Mouse (Mus musculus) MEL (cell line): ENCODE data around the gene Tnik. TPM values are rescaled to one million over a fixed set of nuclear protein-coding genes. Genes with fewer than 3 reads are reported as not detected.
A peak's percentile ranks its signal among the peaks of the same experiment; 100 is the strongest.

Source experiments
- DNase-seq: peaks from one replicate; pipeline ENCODE4 v3.0.0; 2011; ENCODE audit warnings: low read depth, low spot score
- H3K27ac ChIP-seq: 2 replicates; pipeline ENCODE4 v1.5.1; 2012; ENCODE audit warnings: low read depth, mild to moderate bottlenecking, control low read depth, low read length, moderate library complexity; ENCODE audit not compliant: control insufficient read depth
- H3K27me3 ChIP-seq, 2 experiments: fragments of 150-350 bp in 1 of 2; sonication (generic) in 1 of 2; 2 replicates each; pipeline ENCODE4 v1.6.1; 2012; ENCODE audit warnings: low read length in 2 of 2, mild to moderate bottlenecking in 2 of 2, improper control_type of control experiment in 1 of 2, moderate library complexity in 1 of 2; ENCODE audit not compliant: insufficient read depth in 2 of 2, control insufficient read depth in 1 of 2
- H3K36me3 ChIP-seq, 2 experiments: 2 replicates each; pipeline ENCODE4 v1.6.1; 2012 to 2014; ENCODE audit warnings: low read length in 2 of 2, improper control_type of control experiment in 1 of 2, inconsistent platforms in 1 of 2, mild to moderate bottlenecking in 1 of 2; ENCODE audit not compliant: insufficient read depth in 2 of 2, control insufficient read depth in 1 of 2
- H3K4me1 ChIP-seq, 2 experiments: fragments of 150-350 bp in 1 of 2; sonication (generic) in 1 of 2; 2 replicates each; pipeline ENCODE4 v1.6.1; 2012; ENCODE audit warnings: low read length in 2 of 2, improper control_type of control experiment in 1 of 2, mild to moderate bottlenecking in 1 of 2; ENCODE audit not compliant: insufficient read depth in 2 of 2, control insufficient read depth in 1 of 2
- H3K4me3 ChIP-seq, 2 experiments: fragments of 150-350 bp in 1 of 2; sonication (generic) in 1 of 2; 2 replicates each; pipeline ENCODE4 v1.5.1; 2012; ENCODE audit warnings: low read depth in 2 of 2, low read length in 2 of 2, mild to moderate bottlenecking in 2 of 2, moderate library complexity in 2 of 2, control low read depth in 1 of 2, improper control_type of control experiment in 1 of 2; ENCODE audit not compliant: control insufficient read depth in 1 of 2, insufficient read depth in 1 of 2
- H3K79me2 ChIP-seq: 2 replicates; pipeline ENCODE4 v1.6.1; 2012; ENCODE audit warnings: mild to moderate bottlenecking, low read length, moderate library complexity; ENCODE audit not compliant: control insufficient read depth, poor library complexity, insufficient read depth
- H3K9ac ChIP-seq: 2 replicates; pipeline ENCODE4 v1.6.1; 2012; ENCODE audit warnings: low read depth, mild to moderate bottlenecking, control low read depth, low read length, moderate library complexity; ENCODE audit not compliant: control insufficient read depth, poor library complexity, severe bottlenecking
- H3K9me3 ChIP-seq: fragments of 150-350 bp; sonication (generic); replicated peaks from 2 replicates; pipeline ENCODE4 v1.6.1; 2012; ENCODE audit warnings: mild to moderate bottlenecking, low read length, improper control_type of control experiment, moderate library complexity; ENCODE audit not compliant: insufficient read depth
- CHD1 ChIP-seq: IDR thresholded peaks from 2 replicates; pipeline ENCODE4 v1.6.1; 2012; ENCODE audit warnings: low read depth, mild to moderate bottlenecking, inconsistent platforms, low read length, improper control_type of control experiment
- CHD2 ChIP-seq: IDR thresholded peaks from 2 replicates; pipeline ENCODE4 v1.6.1; 2011; ENCODE audit warnings: low read length, improper control_type of control experiment
- E2F4 ChIP-seq: IDR thresholded peaks from 2 replicates; pipeline ENCODE4 v1.6.1; 2011; ENCODE audit warnings: low read depth, low read length, improper control_type of control experiment, borderline replicate concordance
- ETS1 ChIP-seq: IDR thresholded peaks from 2 replicates; pipeline ENCODE4 v1.6.1; 2012; ENCODE audit warnings: low read depth, mild to moderate bottlenecking, inconsistent platforms, low read length, improper control_type of control experiment, moderate library complexity
- HCFC1 ChIP-seq: IDR thresholded peaks from 2 replicates; pipeline ENCODE4 v1.6.1; 2012; ENCODE audit warnings: low read depth, mild to moderate bottlenecking, inconsistent platforms, low read length, improper control_type of control experiment, moderate library complexity
- JUND ChIP-seq: IDR thresholded peaks from 2 replicates; pipeline ENCODE4 v1.6.1; 2011; ENCODE audit warnings: low read depth, mild to moderate bottlenecking, improper control_type of control experiment, low read length
- MAX ChIP-seq: IDR thresholded peaks from 2 replicates; pipeline ENCODE4 v1.6.1; 2011; ENCODE audit warnings: low read length, improper control_type of control experiment
- MAZ ChIP-seq: IDR thresholded peaks from 2 replicates; pipeline ENCODE4 v1.6.1; 2012; ENCODE audit warnings: low read depth, mild to moderate bottlenecking, inconsistent platforms, low read length, improper control_type of control experiment
- MYC ChIP-seq: IDR thresholded peaks from 2 replicates; pipeline ENCODE4 v1.6.1; 2011; ENCODE audit warnings: low read depth, mild to moderate bottlenecking, low read length, improper control_type of control experiment, moderate library complexity
- NELFE ChIP-seq: IDR thresholded peaks from 2 replicates; pipeline ENCODE4 v1.6.1; 2011; ENCODE audit warnings: low read depth, low read length, improper control_type of control experiment
- POLR2A ChIP-seq, 2 experiments: IDR thresholded peaks; 2 replicates each; pipeline ENCODE4 v1.6.1; 2011 to 2012; ENCODE audit warnings: low read length in 2 of 2, mild to moderate bottlenecking in 2 of 2, control low read depth in 1 of 2, improper control_type of control experiment in 1 of 2, low read depth in 1 of 2, moderate library complexity in 1 of 2; ENCODE audit not compliant: control insufficient read depth in 1 of 2, insufficient read depth in 1 of 2, poor library complexity in 1 of 2
- RAD21 ChIP-seq: IDR thresholded peaks from 2 replicates; pipeline ENCODE4 v1.6.1; 2011; ENCODE audit warnings: mild to moderate bottlenecking, low read depth, low read length, improper control_type of control experiment
- RCOR1 ChIP-seq: IDR thresholded peaks from 2 replicates; pipeline ENCODE4 v1.6.1; 2012; ENCODE audit warnings: low read depth, mild to moderate bottlenecking, inconsistent platforms, low read length, improper control_type of control experiment
- SMC3 ChIP-seq: IDR thresholded peaks from 2 replicates; pipeline ENCODE4 v1.6.1; 2011; ENCODE audit warnings: low read depth, low read length, improper control_type of control experiment
- TAL1 ChIP-seq: IDR thresholded peaks from 2 replicates; pipeline ENCODE4 v1.6.1; 2012; ENCODE audit warnings: mild to moderate bottlenecking, inconsistent platforms, low read length, moderate library complexity, mixed read lengths
- TBP ChIP-seq: IDR thresholded peaks from 2 replicates; pipeline ENCODE4 v1.8.0; 2011; ENCODE audit warnings: low read depth, low read length, improper control_type of control experiment
- USF1 ChIP-seq: IDR thresholded peaks from 2 replicates; pipeline ENCODE4 v1.6.1; 2014; ENCODE audit warnings: low read depth, mild to moderate bottlenecking, inconsistent platforms, low read length, improper control_type of control experiment, moderate library complexity
- ZKSCAN1 ChIP-seq: IDR thresholded peaks from 2 replicates; pipeline ENCODE4 v1.6.1; 2012; ENCODE audit warnings: low read depth, mild to moderate bottlenecking, inconsistent platforms, low read length, improper control_type of control experiment, moderate library complexity
- ZMIZ1 ChIP-seq: IDR thresholded peaks from 2 replicates; pipeline ENCODE4 v1.6.1; 2012; ENCODE audit warnings: low read depth, mild to moderate bottlenecking, inconsistent platforms, low read length, improper control_type of control experiment, moderate library complexity
- ZNF384 ChIP-seq: IDR thresholded peaks from 2 replicates; pipeline ENCODE4 v1.6.1; 2012; ENCODE audit warnings: low read depth, mild to moderate bottlenecking, inconsistent platforms, low read length, improper control_type of control experiment
- polyA plus RNA-seq, 2 experiments: library from polyadenylated mRNA; stranded (reverse) in 1 of 2; unstranded in 1 of 2; fragments of >175 nt in 1 of 2; fragments of >200 nt in 1 of 2; gene quantifications; 2 replicates each; pipeline versions ENCODE4 v1.2.1 to v1.2.4; 2012; ENCODE audit warnings: low replicate concordance in 2 of 2, low read depth in 1 of 2; ENCODE audit not compliant: insufficient read length in 2 of 2, insufficient read depth in 1 of 2, missing spikeins in 1 of 2
- total RNA-seq: library from RNA; depleted of rRNA; stranded (reverse); fragments of 300-350 nt; gene quantifications from 2 replicates; pipeline ENCODE4 v1.2.3, GENCODE M21; 2012

The Tnik gene
- total and polyA plus RNA-seq, 3 experiments: 9.9 to 78.4 (median 13.6) TPM

DNA sequence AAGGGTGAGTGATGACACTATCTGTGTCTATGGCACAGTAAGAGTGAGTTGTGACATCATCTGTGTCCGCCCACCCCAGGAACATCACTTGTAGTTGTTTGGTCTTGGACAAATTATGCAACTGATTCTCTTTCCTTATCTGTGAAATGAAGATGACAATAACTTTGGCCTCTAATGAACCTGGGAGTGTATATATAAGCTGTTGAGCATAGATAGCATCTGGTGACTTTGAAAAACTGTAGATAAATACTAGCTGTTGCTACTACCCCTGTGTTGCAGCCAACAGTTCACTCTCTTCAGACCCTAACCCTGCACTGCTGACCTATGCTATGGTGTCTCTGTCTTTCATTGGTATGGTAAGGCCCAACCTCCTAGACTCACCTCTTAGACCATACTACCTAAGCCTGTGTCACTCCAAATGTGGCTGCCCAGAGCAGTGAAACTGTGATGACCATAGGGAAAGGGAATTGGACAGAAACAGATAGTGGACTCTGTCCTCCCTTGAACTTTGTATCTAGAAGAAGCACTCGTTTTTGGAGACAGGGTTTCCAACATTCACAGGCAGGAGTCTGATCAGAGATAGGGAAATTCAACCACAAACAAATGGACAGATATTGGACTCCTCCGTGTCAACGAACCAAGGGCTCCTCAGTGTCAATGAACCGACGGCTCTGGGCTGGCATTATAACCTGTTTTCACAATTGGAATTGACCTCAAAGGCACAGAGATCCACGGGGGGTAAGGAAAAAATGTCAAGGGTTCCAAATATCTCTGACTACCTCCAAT lies 451.1 kb downstream of the Tnik start:
- H3K9me3 ChIP-seq: no peaks in the 10 kb centered on the region
- no peak overlapping the region for H3K27ac ChIP-seq
- no peak overlapping the region for H3K4me3 ChIP-seq
- H3K79me2 ChIP-seq: no peaks in the 10 kb centered on the region
- H3K27me3 ChIP-seq: no peaks in the 10 kb centered on the region
- no peak overlapping the region for H3K9ac ChIP-seq
- DNase-seq: peak; percentile 12
- H3K36me3 ChIP-seq: peaks cover 0 to 2% of the 10 kb centered on the region in 2 experiments; a peak in 1 of 4 replicates
- no peaks in the 10 kb centered on the region for H3K4me1 ChIP-seq
- TF ChIP-seq NELFE (no peak), ZKSCAN1 (no peak), USF1 (no peak), TBP (no peak), TAL1 (no peak), MAX (no peak), RCOR1 (no peak), RAD21 (no peak), MYC (no peak), E2F4 (no peak), ETS1 (no peak), CHD2 (no peak), JUND (no peak), CHD1 (no peak), SMC3 (no peak), ZNF384 (no peak)

DNA sequence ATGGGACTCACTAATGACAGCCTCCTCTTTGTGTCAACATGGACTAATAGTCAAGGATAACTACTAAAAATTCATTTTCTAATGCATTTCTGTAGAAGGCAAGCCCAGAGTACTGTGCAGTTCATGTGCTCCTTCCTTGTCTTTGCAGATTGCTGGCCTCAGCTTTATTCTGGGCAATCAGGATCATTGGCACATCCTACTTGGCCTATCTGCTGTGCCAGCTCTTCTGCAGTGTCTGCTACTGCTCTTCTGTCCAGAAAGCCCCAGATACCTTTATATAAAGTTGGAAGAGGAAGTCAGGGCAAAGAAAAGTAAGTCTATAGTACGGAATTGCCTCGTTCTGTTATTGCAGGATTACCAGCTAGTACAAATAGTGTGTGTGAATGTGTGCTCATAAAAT lies 455.5 kb downstream of the Tnik start:
- no peaks in the 10 kb centered on the region for H3K27me3 ChIP-seq
- H3K27ac ChIP-seq: no peak overlapping the region
- no peaks in the 10 kb centered on the region for H3K79me2 ChIP-seq
- H3K36me3 ChIP-seq: peaks cover 0 to 2% of the 10 kb centered on the region in 2 experiments; a peak in 1 of 4 replicates
- H3K4me1 ChIP-seq: no peaks in the 10 kb centered on the region
- H3K9me3 ChIP-seq: no peaks in the 10 kb centered on the region
- no peak overlapping the region for H3K9ac ChIP-seq
- H3K4me3 ChIP-seq: no peak overlapping the region
- no peak for DNase-seq
- TF ChIP-seq ZMIZ1 (no peak), MAZ (no peak), POLR2A (IDR thresholded peaks at IDR 0.05; ENCODE audit: control insufficient read depth in 1 of 2, insufficient read depth in 1 of 2, low read depth in 1 of 2, low read length in 2 of 2, poor library complexity in 1 of 2) (no peak), MAX (no peak), TBP (no peak), HCFC1 (no peak)
- TF ChIP-seq, all 39 proteins: peak for 0
